Mouse (Mus musculus): Measurements from ENCODE around the gene Irf2bp2.
"Not testable (repeated sequence)": the region's sequence is repeated elsewhere in the genome, so short reads cannot be mapped to it uniquely, and the experiment has no call there.

DNA sequence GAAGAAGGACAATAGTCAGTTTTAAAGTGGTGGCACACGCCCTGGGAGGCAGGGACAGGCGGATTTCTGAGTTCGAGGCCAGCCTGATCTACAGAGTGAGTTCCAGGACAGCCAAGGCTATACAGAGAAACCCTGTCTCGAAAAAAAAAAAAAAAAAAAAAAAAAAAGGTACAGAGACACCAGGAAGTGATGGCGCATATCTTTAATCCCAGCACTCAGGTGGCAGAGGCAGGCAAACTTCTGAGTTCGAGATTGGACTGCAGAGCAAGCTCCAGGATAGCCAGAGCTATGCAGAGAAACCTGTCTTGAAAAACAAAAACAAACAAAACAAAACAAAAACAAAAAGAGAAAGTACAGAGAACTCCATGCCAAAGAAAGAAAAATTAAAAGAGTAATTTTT is 6.6 kb upstream of the Irf2bp2 start:
- not testable (repeated sequence) for TF ChIP-seq POLR2A (IDR thresholded peaks at IDR 0.05; ENCODE audit: borderline replicate concordance, low read depth, low read length); CTCF (IDR thresholded peaks at IDR 0.05; ENCODE audit: low read depth, low read length)
